Mouse (Mus musculus) spleen, postnatal 14 days (tissue): ENCODE data around the gene Gga2.

ENCODE experiments used
- DNase-seq, 2 experiments: peaks; one replicate each; pipeline ENCODE4 v3.0.0; 2021 to 2022; ENCODE audit warnings: low spot score in 2 of 2

The Gga2 gene

GRCm38 (mm10) chr7:121936861-121937630 lies 84.0 kb downstream of the Gga2 start:
- DNase-seq = no peak
